Mouse (Mus musculus) spleen, adult 2 months (tissue): ENCODE results near the gene Usp2.

Experiments
- CTCF ChIP-seq: fragments of 200-500 bp; IDR thresholded peaks from 2 replicates; pipeline ENCODE4 v1.5.1; 2011; ENCODE audit warnings: mild to moderate bottlenecking, inconsistent platforms; ENCODE audit not compliant: insufficient read depth, insufficient read length, insufficient replicate concordance; ENCODE audit errors: extremely low read depth
- POLR2A ChIP-seq: fragments of 200-500 bp; IDR thresholded peaks from 2 replicates; pipeline ENCODE4 v1.6.1; 2011; ENCODE audit warnings: low read depth, low read length, inconsistent platforms

- TF ChIP-seq POLR2A = no peak
- TF ChIP-seq CTCF = no peak
Measured at GRCm38 (mm10) chr9:44080953-44081352, 14.1 kb downstream of the Usp2 start.
